Mouse (Mus musculus) heart, adult 18-20 months (tissue): Measurements from ENCODE around the gene Thra. TPM values are rescaled to one million over a fixed set of nuclear protein-coding genes. Genes with fewer than 3 reads are reported as not detected.
A peak's percentile ranks its signal among the peaks of the same experiment; 100 is the strongest.

Experiments
- DNase-seq, 2 experiments: peaks; one replicate each; pipeline ENCODE4 v3.0.0; 2021 to 2022; ENCODE audit warnings: mixed read lengths in 1 of 2
- long read RNA-seq, 2 experiments: library from polyadenylated mRNA; stranded (forward); transcript quantifications; one replicate each; pipeline ENCODE4 v2.0.0; 2021
- total RNA-seq, 2 experiments: library from RNA; stranded (reverse); gene quantifications; 2 replicates each; pipeline ENCODE4 v1.2.3; 2021

Gene Thra
- total RNA-seq = 100 to 1,000 TPM in 1 of 2 experiments, 10 to 100 TPM in 1; 99.7 to 103 TPM
- long read RNA-seq, experiment 1, partial matches to known transcripts = 8 of 27 reads
- long read RNA-seq, experiment 1, other reads (novel, unspliced or antisense) = 16 of 27 reads
- long read RNA-seq, experiment 2, partial matches to known transcripts = 5 of 11 reads
- long read RNA-seq, experiment 2, other reads (novel, unspliced or antisense) = 5 of 11 reads

DNA sequence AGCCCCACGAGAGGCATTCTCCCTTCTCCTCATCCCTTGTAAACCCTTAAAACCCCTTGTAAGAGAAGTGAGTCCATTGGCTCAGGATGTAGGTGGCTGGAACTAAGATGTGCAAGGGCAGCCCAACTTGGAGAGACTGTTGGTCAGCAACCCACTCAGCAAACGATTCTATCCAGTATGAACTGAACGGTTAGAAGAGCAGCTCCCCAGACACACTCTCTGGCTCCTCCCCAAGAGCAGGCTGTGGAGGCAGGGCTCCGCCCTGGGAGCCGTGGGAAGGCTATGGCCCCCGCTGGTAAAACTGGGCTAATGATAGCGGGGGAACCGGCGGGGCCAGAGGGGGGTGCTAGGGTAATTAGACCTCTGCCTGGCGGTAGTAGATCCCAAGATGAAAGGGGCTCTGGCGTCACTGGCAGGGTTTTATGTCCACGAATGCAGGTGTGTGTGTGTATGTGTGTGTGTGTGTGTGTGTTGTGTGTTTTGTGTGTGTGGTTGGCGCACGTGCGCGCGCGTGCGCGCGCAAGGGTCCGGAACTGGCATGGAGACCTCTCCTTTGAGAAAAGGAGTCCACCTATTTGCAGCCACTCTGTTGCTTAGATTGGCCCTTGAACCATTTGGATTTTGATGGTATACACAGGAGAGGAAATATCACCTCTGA is at the start of gene Thra:
Gene Thra, plus strand, starts transcription at position 246 of the 658 bp plus-strand sequence.
- peak; percentile 87 to 90 for DNase-seq

DNA sequence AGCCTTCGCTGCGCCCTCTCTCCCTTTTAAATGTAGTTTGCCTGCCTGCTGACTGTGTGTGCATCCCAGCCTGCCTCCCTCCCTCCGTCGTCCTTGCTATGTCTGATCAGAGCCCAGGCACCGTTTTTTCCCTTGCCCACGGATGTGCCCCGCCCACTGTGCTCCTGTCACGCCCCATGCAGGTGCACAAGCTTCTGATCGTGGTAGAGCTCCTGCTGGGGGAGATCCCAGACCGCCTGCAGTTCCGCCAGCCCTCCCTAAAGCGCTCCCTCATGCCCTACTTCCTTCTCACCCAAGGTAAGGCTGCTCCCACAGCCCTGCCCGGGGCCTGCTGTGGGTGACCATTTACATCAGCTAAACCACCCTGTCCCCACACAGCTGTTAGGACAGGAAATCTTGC is 47.2 kb upstream of the Thra start:
- no peak for DNase-seq

GRCm38 (mm10) chr11:98693746-98694145 is 46.7 kb upstream of the Thra start:
- no peak for DNase-seq

GRCm38 (mm10) chr11:98694301-98694700 is 46.1 kb upstream of the Thra start:
- no peak for DNase-seq

DNA sequence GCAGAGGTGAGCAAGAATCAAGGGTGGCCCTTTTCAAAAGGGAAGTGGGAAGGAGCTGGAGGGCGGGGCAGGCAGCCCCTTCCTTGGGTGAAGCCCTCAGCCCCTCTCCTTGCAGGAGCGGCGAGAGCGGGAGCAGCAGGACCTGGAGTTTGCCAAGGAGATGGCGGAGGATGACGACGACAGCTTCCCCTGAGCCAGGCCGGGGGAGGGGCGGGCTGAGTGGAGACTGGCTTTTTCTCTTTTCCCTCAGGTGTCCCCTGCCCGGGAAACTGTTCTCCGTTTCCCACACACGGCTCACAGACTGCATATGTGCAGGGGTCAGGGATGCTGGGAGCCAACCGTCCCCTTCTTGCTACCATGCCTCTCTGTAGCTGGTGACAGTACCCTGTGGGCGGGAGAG is 45.0 kb upstream of the Thra start:
- no peak for DNase-seq

- no peak for DNase-seq
Measured at GRCm38 (mm10) chr11:98696454-98697216, 43.8 kb upstream of the Thra start.

DNA sequence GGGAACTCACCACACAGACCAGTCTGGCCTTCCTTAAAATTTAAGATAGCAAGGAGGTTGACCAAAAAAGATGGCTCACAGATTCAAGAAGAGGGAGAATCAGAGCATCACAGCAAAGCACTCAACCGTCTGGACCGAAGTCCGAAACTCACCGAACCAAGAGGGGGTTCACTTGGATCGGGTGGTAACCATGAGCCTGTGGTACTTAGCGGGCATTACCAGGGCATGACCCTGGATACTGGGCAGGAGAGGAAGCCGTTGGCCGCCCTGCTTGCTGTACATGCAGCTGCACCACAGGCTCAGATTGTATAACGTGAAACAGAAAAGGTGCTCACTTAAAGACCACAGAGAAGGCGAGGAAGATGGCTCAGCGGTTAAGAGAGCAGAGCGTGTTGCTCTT is 43.2 kb upstream of the Thra start:
- DNase-seq = no peak

DNA sequence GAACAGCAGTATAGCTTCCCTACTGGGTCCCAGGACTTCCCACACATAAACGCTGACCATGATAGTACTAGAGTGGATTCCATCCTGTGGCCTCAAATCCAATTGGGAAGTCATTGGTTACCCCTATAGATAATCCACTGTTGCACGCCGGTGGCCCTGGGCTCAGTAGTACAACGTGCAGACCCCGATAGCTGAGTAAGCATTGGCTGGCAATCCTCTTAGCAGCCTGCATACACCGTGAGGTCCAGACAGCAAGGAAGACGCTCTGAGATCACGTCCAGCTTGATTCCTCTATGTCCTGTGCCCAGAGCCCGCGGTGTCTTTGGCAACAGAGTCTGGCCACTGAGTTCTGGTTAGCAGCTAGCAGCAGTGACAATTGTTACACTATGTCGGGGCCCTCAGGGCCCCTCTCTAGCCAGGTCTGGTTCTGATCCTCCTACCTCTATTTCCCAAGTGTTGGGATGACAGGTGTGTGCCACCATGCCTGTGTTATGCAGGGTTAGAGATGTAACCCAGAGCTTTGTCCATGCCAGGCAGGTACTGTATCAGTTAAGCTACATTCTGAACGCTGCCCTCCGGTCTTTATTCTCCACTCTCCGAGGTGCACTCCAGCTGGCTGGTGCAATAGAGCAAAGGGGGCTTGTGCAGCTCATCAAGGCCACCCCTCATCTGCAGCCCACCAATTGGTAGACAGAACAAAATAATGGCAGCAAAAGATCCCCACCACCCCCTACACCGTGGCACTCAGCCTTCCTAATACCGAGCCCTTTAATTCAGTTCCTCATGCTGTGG is 41.4 kb upstream of the Thra start:
- DNase-seq = no peak

DNA sequence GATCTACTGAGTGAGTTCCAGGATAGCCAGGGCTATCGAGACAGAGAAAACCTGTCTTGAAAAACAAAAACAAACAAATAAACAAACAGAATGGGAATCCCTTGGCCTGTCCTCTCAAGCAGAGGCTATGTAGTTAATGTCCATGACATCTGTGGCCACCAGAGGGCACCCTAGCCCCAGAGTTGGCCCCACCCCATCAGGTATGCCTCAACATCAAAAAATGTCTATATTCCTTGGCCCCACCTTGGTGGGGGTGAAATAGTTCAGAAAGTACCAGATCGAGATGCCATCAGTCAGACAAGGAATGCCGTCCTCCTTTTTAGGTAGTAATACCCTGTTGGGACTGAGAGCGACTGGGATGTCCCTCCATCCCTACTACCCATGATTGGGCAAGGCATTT is 40.5 kb upstream of the Thra start:
- DNase-seq = peak; percentile 76 to 91

- DNase-seq = no peak
Measured at GRCm38 (mm10) chr11:98701213-98701670, 39.2 kb upstream of the Thra start, which contains the start of gene Csf3. Csf3 (plus strand) TSS chr11:98701263.

DNA sequence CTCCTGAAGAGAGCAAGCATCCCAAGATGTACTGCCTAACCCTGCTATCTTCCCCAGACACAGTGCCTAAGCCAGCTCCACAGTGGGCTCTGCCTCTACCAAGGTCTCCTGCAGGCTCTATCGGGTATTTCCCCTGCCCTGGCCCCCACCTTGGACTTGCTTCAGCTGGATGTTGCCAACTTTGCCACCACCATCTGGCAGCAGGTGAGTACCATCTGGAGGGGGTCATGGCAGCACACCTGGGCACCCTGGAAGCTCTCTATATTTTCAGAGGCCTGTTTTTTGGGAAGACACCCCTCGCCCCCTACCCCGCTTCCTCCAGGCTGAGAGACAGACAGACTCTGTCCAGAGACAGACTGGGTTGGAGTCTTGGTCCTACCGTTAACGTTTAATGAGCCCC is 38.1 kb upstream of the Thra start:
- no peak for DNase-seq

DNA sequence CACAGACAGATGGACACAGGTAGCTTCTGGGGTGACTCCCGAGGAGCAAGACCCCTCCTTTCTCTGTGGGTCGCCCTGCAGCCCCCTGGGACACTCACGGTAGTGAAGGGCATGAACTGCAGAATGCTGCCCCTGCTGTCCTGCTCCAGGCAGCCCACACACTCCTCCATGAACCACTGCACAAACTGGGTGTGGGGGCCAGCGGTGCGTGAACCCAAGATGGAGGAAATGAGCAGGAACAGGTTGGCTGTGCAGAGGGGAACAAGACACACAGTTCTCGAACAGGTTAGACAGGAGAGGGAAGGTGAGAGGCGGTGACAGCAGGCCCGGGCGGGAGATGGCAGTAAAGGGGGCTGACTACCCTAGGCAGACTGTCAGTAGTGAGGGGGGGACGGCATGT is 35.4 kb upstream of the Thra start:
- DNase-seq = no peak

GRCm38 (mm10) chr11:98707401-98708281 is 32.8 kb upstream of the Thra start:
- DNase-seq = peak; percentile 71 to 76

- DNase-seq = peak in 1 of 2 experiments; percentile 76
Measured at GRCm38 (mm10) chr11:98708282-98708956, 32.0 kb upstream of the Thra start.

GRCm38 (mm10) chr11:98709001-98709741 is 31.3 kb upstream of the Thra start:
- DNase-seq = peak; percentile 66 to 68

- peak; percentile 86 to 94 for DNase-seq
Measured at GRCm38 (mm10) chr11:98710416-98711045, 29.9 kb upstream of the Thra start.

DNA sequence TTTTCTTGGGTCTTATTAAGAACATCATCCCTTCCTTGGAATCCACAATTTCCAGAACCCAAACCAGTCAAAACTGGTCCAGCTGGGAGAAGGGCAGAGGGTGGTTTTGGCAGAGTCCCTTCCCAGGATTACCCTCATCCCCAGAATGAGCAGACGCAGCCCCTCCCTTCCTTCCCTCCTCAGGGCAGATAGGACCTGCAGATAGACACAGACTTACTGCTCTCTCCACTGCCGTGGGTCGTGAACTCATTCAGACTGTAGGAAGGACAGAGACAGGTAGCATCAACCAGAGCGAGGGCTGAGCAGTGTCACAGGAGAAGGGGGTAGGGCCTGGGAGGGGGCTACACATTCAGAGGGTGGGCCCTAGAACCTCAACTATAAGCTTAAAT is 29.4 kb upstream of the Thra start:
- DNase-seq = no peak

GRCm38 (mm10) chr11:98712009-98712408 is 28.4 kb upstream of the Thra start:
- peak in 1 of 2 experiments; percentile 46 for DNase-seq

DNA sequence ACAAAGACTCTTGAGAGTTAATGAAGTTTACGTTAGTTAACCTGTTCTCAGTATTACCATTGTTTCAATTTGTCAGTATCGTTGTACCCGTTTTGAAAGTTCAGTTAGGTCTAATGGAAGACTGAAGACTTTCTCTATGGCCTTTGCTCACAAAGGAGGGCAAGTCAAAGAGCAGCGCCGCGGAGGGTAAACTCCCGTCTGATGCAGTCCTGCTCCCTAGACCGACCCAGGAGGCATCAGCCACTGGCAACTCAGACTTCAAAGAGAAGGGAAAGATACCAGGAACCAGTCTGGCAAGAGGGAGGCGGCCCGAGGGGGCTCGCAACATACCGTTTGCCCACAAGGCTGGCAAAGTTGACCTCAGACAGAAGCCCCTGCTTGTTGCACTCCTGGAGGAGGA is 26.7 kb upstream of the Thra start:
- DNase-seq = no peak
